Mouse (Mus musculus) embryo, embryonic 11 days (tissue): ENCODE data around the gene Dag1.
"Not testable (repeated sequence)": the region's sequence is repeated elsewhere in the genome, so short reads cannot be mapped to it uniquely, and the experiment has no call there.

Experiments used
- DNase-seq: peaks from one replicate; pipeline ENCODE4 v3.0.0-alpha.2; 2015

The Dag1 gene

GRCm38 (mm10) chr9:108263690-108264190 lies at the start of gene Dag1:
TSS of gene Dag1 (minus strand) at chr9:108263958.
- peak; percentile 99 for DNase-seq

- DNase-seq, result no peak
Measured at GRCm38 (mm10) chr9:108308141-108308540, 44.4 kb upstream of the Dag1 start.

- DNase-seq, result no peak
Measured at GRCm38 (mm10) chr9:108307021-108307807, 43.5 kb upstream of the Dag1 start.

GRCm38 (mm10) chr9:108306571-108306980 lies 42.8 kb upstream of the Dag1 start:
- peak; percentile 92 for DNase-seq

GRCm38 (mm10) chr9:108305629-108306520 lies 42.1 kb upstream of the Dag1 start, which contains the start of the genes Rhoa and Tcta:
TSS of gene Rhoa (plus strand) at chr9:108306129.
TSS of gene Tcta (minus strand) at chr9:108306160.
- DNase-seq, result peak; percentile 99

- no peak for DNase-seq
Measured at GRCm38 (mm10) chr9:108305170-108305569, 41.4 kb upstream of the Dag1 start.

GRCm38 (mm10) chr9:108304716-108305115 lies 41.0 kb upstream of the Dag1 start:
- no peak for DNase-seq

- DNase-seq, result no peak
Measured at GRCm38 (mm10) chr9:108301853-108302252, 38.1 kb upstream of the Dag1 start.

GRCm38 (mm10) chr9:108296453-108297355 lies 32.9 kb upstream of the Dag1 start, which contains the start of gene Amt:
TSS of gene Amt (plus strand) at chr9:108296853.
- DNase-seq, result peak; percentile 85

- no peak for DNase-seq
Measured at GRCm38 (mm10) chr9:108290773-108291172, 27.0 kb upstream of the Dag1 start.

GRCm38 (mm10) chr9:108290016-108290750 lies 26.4 kb upstream of the Dag1 start, which contains the start of gene Nicn1:
TSS of gene Nicn1 (plus strand) at chr9:108290429.
- DNase-seq, result peak; percentile 96

- no peak for DNase-seq
Measured at GRCm38 (mm10) chr9:108289347-108289746, 25.6 kb upstream of the Dag1 start.

GRCm38 (mm10) chr9:108287526-108288238 lies 23.9 kb upstream of the Dag1 start:
- DNase-seq, result not testable (repeated sequence)

- DNase-seq, result peak; percentile 80
Measured at GRCm38 (mm10) chr9:108284410-108284809, 20.7 kb upstream of the Dag1 start.

GRCm38 (mm10) chr9:108280071-108280828 lies 16.5 kb upstream of the Dag1 start:
- no peak for DNase-seq

GRCm38 (mm10) chr9:108278697-108279450 lies 15.1 kb upstream of the Dag1 start:
- DNase-seq, result peak; percentile 51

- no peak for DNase-seq
Measured at GRCm38 (mm10) chr9:108275331-108275659, 11.5 kb upstream of the Dag1 start.

GRCm38 (mm10) chr9:108274476-108275330 lies 10.9 kb upstream of the Dag1 start:
- no peak for DNase-seq
